Mouse (Mus musculus) heart, postnatal 4 days (tissue): Measurements from ENCODE around the gene Plcb4. TPM values are rescaled to one million over a fixed set of nuclear protein-coding genes. Genes with fewer than 3 reads are reported as not detected.

Experiments
- DNase-seq: peaks from one replicate; pipeline ENCODE4 v3.0.0; 2021
- total RNA-seq, 2 experiments: library from RNA; stranded (reverse); gene quantifications; 2 replicates each; pipeline ENCODE4 v1.2.3; 2021

Plcb4 gene
- total RNA-seq, 2 experiments from 2014 or later, result 68.9 to 75.6 TPM

DNA sequence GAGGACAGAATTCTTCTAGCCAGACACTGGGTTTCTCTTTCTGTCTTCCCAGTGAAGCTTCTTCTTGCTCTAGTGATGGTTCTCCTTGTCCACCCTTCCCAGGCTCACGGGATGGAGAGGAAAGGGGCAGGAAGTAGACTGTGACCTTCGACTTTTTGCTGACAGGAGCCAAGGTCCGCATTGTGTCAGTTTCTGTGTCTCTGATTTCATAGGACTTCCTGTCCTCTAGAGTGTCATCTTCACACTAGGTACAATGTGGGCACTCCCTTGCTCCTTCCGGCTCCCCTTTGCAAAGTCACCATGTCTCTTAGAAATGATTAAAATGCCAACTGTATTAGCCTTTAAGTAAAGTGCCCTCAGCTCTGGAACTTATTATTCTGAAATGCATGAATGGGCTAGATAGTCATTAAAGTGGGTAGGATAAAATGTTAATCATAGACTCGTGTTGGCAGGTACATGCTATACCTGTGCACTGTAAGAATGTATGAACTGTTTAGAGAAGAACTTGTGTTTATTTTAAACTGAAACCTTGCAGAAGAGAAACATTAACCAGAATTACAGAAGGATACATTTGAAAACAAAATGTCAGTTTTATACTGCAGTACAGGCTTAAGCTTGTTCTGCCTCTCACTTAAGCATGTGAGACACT, 152.8 kb downstream of the Plcb4 start:
- no peak for DNase-seq

DNA sequence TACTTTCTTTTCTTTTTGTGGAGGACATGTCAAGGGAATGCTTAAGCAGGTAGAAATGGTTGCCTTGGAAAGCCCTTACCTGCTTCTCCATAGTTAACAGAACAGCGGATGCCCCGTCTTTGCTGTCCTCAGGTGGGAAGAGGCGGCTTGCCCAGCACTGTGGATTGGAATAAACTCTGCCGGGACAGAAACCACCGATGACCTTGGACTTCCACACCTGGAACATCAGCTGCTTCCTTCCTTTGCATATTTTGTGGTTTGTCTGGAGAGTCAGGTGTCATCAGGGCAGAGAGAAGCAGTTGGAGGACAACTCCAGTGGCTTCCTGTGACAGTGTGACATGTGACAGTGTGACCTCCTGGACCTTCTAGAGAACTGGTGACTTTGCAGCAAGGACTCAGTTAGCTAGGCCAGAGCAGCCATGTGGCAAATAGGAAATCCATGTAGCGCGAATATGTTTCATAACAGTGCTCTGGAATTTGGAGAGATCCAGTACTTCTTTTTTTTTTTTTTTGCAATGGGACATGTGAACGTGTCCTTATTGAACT, 154.0 kb downstream of the Plcb4 start:
- no peak for DNase-seq

- DNase-seq, result no peak
These were observed 161.9 kb downstream of the Plcb4 start for GRCm38 (mm10) chr2:135820691-135821090.

DNA sequence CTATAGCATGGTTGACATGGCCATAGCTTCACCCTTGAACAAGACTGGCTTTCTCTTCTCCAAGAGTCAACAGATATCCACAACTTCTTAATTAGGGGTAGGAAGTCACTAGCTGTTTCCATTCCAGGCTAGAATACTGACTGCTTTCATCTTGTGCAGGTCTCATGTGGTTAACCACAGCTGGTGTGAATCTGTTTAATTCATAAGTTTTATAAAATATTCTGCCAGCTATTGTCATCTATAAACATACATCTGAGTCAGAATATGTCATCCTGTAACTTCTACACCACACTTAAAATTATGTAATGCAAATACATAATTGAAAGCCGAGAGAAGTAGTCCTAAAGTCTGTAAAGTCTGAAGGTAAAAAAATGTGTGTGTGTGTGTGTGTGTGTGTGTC, 164.9 kb downstream of the Plcb4 start:
- DNase-seq, result no peak

DNA sequence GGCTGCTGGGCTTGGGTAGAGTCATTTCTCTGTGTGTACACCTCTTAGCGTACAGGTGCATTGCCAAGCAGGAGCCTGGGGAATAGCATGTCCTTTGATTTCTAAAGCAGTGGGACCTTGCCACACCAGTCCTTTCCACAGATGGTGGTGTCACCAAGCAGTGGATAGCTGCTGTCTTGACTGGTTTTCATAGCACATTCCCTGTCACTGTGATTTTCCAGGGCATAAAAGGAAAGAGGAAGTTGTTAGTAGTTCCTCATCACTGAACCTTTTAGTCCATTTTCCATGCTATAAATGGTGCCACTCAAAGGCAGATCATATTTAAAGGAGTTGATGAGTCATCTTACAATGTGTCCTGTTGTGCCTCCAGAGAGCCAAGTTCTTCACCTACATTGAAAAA, 165.9 kb downstream of the Plcb4 start:
- DNase-seq, result no peak

- no peak for DNase-seq
These were observed 166.8 kb downstream of the Plcb4 start for GRCm38 (mm10) chr2:135825645-135826044.

DNA sequence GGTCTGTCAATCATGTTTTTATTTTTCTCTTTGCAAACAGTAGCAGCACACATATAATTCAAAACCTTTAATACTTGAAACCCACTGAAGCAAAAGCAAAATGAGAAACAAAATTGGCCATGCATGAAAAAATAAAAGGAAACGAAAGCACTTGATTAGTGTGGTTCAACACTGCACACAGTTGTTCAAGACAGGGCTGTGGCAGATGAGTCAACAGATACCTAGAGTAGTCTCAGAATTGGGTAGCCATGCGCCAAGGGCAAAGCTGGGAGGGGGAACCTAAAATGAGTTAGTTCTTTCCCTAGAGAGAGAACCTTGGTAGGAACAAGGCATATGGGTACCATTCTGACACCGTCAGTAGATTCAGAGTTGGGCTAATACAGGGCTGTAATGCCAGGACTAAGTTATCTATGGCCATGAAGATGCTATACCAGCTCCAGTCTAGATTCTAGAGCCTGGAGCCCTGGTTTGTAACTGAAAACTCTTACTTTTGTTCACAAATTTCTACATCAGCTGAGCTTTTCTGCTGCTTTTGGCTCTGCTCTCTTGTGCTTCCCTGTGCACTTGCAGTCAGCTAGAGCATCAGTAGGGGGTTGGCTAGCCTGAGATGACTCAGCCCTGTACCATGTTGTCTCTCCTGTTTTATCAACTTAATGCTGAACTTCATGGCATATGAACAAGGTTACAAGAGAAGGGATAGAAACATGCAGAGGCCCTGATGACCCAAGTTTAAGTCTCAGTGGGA, 168.0 kb downstream of the Plcb4 start:
- no peak for DNase-seq

- no peak for DNase-seq
These were observed 169.6 kb downstream of the Plcb4 start for GRCm38 (mm10) chr2:135828446-135828845.

DNA sequence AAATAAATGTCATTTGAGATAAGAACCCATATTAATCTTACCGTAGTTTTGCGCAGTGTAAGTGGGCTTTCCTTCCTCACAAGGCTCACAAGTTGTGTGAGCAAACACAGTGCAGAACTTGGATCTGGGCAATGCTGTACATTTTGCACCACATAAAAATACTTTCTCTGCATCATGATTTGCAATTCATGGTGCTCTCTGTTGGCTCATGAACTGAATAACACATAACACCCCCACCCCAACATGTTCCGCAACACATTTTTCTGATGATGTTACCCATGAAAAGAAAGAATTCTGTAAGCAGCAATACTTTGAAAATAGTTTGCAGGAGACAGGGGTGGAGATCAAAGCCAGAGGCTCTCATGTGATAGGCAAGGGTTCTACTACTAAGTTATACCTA, 174.9 kb downstream of the Plcb4 start:
- no peak for DNase-seq

GRCm38 (mm10) chr2:135834435-135834834, 175.6 kb downstream of the Plcb4 start:
- DNase-seq, result no peak

GRCm38 (mm10) chr2:135835911-135836310, 177.1 kb downstream of the Plcb4 start:
- DNase-seq, result no peak

GRCm38 (mm10) chr2:135836426-135836825, 177.6 kb downstream of the Plcb4 start:
- no peak for DNase-seq

DNA sequence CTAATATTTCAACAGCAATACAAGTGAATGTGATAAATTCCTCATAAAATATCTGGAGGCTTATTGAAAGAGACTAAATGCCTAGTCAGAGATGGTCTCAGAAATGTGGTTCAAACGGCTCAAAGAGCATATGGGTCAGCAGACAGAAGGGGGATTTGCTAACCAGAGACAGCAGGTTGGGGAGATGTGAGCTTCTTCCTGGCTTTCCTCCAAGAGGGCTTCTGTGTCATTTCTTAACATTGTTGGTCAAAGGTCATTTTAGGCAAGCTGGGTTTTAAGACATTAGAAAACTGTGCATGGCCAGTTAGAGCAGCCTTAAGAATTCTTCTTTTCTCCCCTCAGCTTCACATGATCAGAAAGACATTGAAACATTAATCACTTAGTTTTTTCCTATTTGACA, 178.9 kb downstream of the Plcb4 start:
- DNase-seq, result no peak

DNA sequence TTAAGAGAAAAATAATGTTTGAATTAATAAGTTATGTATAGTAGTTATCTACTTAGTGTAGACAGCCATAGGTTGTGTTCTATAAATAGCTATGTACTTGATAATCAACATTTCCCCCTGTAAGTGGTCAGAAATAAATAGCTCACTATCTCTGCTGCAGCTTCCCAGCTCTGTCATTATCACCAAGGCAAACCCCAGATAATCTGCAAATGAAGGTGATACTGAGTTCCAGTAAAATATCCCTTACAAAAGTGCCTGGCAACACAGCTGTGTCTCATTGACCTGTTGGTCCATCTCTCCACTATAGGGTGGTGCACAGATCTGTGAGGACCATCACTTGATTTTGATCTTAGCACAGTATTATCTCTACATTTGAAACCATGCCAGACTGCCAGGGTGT, 179.3 kb downstream of the Plcb4 start:
- no peak for DNase-seq

GRCm38 (mm10) chr2:135838651-135839286, 180.0 kb downstream of the Plcb4 start:
- no peak for DNase-seq

DNA sequence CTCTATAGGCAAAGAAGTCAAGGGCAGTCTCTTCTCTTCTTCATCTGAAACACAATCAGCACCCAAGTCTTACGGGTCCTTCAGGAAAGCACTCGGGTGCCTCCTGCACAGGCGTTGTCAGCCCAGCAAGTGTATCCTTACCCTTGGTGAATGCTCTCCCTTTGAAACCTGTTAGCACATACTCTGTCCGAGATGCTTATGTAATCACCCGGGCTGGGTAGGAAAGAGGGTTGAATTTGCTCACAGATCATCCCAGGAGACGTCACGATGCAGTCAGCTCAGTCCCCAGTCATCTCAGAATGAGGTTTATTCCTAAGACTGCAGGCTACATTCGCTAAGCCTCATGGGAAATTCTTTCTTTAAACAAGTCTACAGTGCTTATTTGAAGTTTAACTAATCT, 184.9 kb downstream of the Plcb4 start:
- DNase-seq, result no peak

DNA sequence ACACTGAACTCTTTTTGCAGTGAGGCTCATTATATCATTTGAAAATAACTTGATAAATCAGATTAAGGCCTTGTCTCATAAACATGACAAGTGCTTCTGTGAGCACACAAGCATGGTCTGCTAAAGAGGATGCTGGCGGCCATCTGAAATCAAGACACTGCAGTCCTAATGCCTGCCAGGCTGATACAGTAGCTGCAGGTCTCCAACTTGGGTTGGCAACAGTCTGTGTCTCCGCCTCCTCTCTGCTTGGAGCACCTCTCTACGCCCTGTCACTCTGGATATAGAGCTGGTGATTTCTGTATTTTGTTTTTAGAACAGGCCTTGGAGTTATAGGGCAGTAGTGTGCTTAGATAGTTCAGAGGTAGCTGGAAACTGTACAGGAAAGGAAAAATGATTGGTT, 188.1 kb downstream of the Plcb4 start:
- DNase-seq, result no peak

- DNase-seq, result no peak
These were observed 188.9 kb downstream of the Plcb4 start for GRCm38 (mm10) chr2:135847738-135848137.

GRCm38 (mm10) chr2:135848169-135848568, 189.4 kb downstream of the Plcb4 start:
- DNase-seq, result no peak

GRCm38 (mm10) chr2:135851964-135852363, 193.2 kb downstream of the Plcb4 start:
- DNase-seq, result no peak

DNA sequence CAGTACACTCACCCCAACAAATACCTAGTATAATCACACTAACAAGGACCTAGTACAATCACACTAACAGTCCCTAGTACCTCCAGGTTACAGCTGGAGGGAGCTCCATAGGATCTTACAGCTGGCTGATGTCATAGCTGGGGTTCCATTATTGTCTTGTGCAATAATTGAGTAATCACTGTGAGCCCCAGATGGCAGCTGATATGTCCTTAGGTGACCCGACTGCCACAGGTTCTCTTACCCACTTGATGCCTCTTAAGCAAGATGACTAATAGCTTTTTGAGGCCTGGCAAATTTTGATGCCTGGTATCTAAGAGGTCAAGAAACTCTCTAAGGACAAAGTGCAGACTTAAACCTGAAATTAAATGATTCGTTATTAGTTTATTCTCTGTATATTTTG, 194.3 kb downstream of the Plcb4 start:
- no peak for DNase-seq

- DNase-seq, result no peak
These were observed 195.2 kb downstream of the Plcb4 start for GRCm38 (mm10) chr2:135854059-135854458.

- DNase-seq, result no peak
These were observed 197.2 kb downstream of the Plcb4 start for GRCm38 (mm10) chr2:135855890-135856490.
